Mouse (Mus musculus): ENCODE results near the gene Vac14. TPM values are rescaled to one million over a fixed set of nuclear protein-coding genes. Genes with fewer than 3 reads are reported as not detected.
A peak's percentile ranks its signal among the peaks of the same experiment; 100 is the strongest.

Vac14 gene
- polyA plus RNA-seq, 1 experiment = 31.6 TPM

DNA sequence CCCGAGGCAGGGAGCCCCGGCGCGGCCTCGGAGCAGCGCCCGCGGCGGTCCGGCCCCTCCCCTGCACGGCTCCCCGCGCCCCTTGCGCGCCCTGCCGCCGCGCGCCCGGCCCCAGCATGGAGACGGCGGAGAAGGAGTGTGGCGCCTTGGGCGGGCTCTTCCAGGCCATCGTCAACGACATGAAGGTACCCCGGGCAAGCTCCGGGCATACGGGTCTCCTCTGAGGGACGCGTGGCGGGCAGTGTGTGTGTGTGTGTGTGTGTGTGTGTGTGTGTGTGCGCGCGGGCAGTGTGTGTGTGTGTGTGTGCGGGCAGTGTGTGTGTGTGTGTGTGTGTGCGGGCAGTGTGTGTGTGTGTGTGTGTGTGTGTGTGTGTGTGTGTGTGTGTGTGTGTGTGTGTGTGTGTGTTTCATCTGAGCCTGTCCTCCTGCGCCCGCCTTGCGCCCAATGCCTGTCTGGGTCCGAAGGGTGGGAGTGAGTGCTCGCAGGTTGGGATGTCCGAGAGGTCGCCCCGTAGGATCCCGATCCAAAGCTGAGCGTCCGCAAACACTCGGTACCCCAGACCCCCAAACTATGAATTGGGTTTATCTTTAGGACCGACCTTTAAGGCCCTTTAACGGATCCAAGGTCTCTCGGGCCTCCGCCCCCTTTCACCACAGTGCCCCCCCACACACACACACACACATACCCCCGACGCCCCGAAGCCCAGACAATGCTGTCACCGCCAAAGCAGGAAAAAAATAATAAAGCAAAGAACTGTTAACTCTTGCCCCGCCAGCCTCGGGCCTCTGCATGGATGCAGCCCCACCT is 103.4 kb downstream of the Vac14 start:
- H3K4me3 ChIP-seq (ENCODE audit: low read depth, low read length) = peak overlapping the region; percentile 89

DNA sequence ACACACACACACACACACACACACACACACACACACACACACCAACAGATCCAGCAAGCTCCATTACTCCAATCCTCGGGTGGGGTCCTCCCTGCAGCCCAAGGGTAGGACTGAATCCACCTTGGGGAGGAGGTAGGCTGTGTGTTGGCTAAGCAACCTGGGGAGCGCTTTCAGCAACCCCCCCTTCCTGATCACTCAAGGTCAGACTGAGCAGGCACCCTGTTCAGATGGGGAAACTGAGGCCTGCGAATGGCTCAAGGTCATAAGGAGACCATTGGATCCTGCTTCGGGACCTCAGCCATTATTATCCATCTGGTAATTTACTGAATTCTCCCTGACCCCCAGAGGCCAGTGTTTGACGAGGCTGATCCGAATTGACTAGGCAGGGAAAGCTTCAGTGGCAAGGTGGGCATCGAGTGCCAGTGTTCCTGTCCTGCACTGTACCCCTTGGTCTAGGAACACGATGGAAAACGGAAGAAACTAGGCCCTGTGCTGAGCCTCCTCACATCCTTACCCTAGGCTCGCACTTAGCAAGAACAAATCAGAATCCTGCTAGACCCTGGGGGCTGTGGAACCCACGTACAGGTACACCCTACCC is 104.1 kb downstream of the Vac14 start:
- H3K9me3 ChIP-seq (replicated peaks; ENCODE audit: control insufficient read depth, insufficient read depth, low read length, poor library complexity, severe bottlenecking) = no peaks in the 10 kb centered on the region
- H3K27ac ChIP-seq (ENCODE audit: insufficient read depth, low read length) = no peak overlapping the region
- peak overlapping the region; percentile 89; the same call in 1 of the 2 replicates for H3K4me3 ChIP-seq (ENCODE audit: low read depth, low read length)
- no peak overlapping the region for H3K9ac ChIP-seq (ENCODE audit: low read depth, poor library complexity, severe bottlenecking)
- H3K27me3 ChIP-seq (ENCODE audit: control insufficient read depth, insufficient read depth, low read length, poor library complexity, severe bottlenecking) = no peaks in the 10 kb centered on the region
- no peaks in the 10 kb centered on the region for H3K4me1 ChIP-seq (ENCODE audit: control insufficient read depth, insufficient read depth, low read length)
- no peaks in the 10 kb centered on the region for H3K36me3 ChIP-seq (ENCODE audit: control insufficient read depth, insufficient read depth, low read length, poor library complexity, severe bottlenecking)
- no peak for TF ChIP-seq CTCF (IDR thresholded peaks at IDR 0.05; ENCODE audit: low read depth, low read length)
- no peak for TF ChIP-seq EP300 (IDR thresholded peaks at IDR 0.05; ENCODE audit: insufficient read depth, low read depth, low read length)
- TF ChIP-seq POLR2A (IDR thresholded peaks at IDR 0.05; ENCODE audit: insufficient read depth, low read length) = no peak

More for the DNA sequence above, 103.4 kb downstream of the Vac14 start:
- Histone ChIP-seq H3K9me3 (replicated peaks; ENCODE audit: control insufficient read depth, insufficient read depth, low read length, poor library complexity, severe bottlenecking) (no peaks in the 10 kb centered on the region), H3K36me3 (ENCODE audit: control insufficient read depth, insufficient read depth, low read length, poor library complexity, severe bottlenecking) (no peaks in the 10 kb centered on the region), H3K4me1 (ENCODE audit: control insufficient read depth, insufficient read depth, low read length) (no peaks in the 10 kb centered on the region), H3K27ac (ENCODE audit: insufficient read depth, low read length) (no peak overlapping the region), H3K9ac (ENCODE audit: low read depth, poor library complexity, severe bottlenecking) (peak overlapping the region; percentile 92), H3K27me3 (ENCODE audit: control insufficient read depth, insufficient read depth, low read length, poor library complexity, severe bottlenecking) (no peaks in the 10 kb centered on the region)
- TF ChIP-seq POLR2A (IDR thresholded peaks at IDR 0.05; ENCODE audit: insufficient read depth, low read length) (no peak), CTCF (IDR thresholded peaks at IDR 0.05; ENCODE audit: low read depth, low read length) (no peak), EP300 (IDR thresholded peaks at IDR 0.05; ENCODE audit: insufficient read depth, low read depth, low read length) (no peak)

DNA sequence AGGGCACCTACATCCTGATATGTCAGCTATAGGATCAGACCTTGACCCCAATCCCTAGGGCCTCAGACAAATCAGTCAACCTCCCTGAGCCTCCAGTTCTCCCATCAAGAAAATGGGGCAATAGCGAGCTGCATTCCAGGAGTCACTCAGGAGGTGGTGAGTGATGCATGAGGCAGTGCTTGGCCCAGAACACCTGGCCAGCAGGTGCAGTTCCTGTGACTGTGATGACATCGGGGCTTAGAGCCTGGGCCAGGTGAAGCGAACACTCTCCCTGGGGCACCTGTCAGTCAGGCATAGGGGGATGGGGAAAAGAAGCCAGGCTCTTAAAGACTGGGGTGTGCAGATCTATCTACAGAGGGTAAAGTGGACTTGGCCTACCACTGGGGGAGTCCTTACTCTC is 106.1 kb downstream of the Vac14 start:
- Histone ChIP-seq H3K36me3 (ENCODE audit: control insufficient read depth, insufficient read depth, low read length, poor library complexity, severe bottlenecking) (no peaks in the 10 kb centered on the region), H3K27ac (ENCODE audit: insufficient read depth, low read length) (no peak overlapping the region), H3K27me3 (ENCODE audit: control insufficient read depth, insufficient read depth, low read length, poor library complexity, severe bottlenecking) (no peaks in the 10 kb centered on the region), H3K4me3 (ENCODE audit: low read depth, low read length) (no peak overlapping the region), H3K9me3 (replicated peaks; ENCODE audit: control insufficient read depth, insufficient read depth, low read length, poor library complexity, severe bottlenecking) (no peaks in the 10 kb centered on the region), H3K9ac (ENCODE audit: low read depth, poor library complexity, severe bottlenecking) (no peak overlapping the region), H3K4me1 (ENCODE audit: control insufficient read depth, insufficient read depth, low read length) (no peaks in the 10 kb centered on the region)
- no peak for TF ChIP-seq EP300 (IDR thresholded peaks at IDR 0.05; ENCODE audit: insufficient read depth, low read depth, low read length)

DNA sequence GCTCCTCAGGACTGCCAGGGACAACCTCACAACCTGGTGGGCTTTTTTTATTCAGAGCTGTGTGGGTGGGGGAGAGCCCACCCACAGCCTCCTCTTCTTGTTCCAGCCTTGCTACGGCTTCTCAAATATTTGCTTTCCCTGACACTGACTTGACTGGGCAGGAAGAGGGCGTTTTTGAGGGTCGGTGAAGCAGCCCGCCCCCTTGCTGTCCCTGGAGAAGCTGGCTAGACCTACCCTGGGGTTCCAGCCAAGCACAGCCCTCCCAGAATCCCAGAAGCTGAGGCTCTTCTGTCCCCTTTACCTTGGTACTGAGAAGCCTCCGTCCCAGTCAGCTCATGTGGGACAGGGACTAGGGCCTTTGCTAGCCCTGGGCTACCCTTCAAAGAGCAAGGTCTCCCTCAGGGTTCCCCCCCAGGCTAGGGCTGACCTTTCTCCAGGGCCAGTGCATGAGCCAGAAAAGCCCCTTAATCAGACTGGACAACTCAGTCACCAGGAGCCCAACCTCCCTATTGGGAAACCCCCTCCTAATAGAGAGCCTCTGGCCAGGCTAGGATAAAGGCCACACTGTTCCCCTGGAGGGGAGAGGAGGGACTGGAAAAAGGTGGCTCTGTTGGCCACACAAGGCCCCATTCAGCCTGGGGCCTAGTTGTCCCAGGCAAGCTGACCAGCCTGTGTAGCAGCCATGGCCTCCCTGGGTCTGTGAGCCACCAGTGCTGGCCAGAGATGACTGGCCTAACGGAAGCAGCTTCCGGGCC is 106.9 kb downstream of the Vac14 start:
- Histone ChIP-seq H3K27ac (ENCODE audit: insufficient read depth, low read length) (no peak overlapping the region), H3K4me3 (ENCODE audit: low read depth, low read length) (no peak overlapping the region)

GRCm38 (mm10) chr8:110726893-110727292 is 108.5 kb downstream of the Vac14 start:
- Histone ChIP-seq H3K9me3 (replicated peaks; ENCODE audit: control insufficient read depth, insufficient read depth, low read length, poor library complexity, severe bottlenecking) (no peaks in the 10 kb centered on the region), H3K9ac (ENCODE audit: low read depth, poor library complexity, severe bottlenecking) (peak overlapping the region; percentile 45), H3K27me3 (ENCODE audit: control insufficient read depth, insufficient read depth, low read length, poor library complexity, severe bottlenecking) (no peaks in the 10 kb centered on the region), H3K4me3 (ENCODE audit: low read depth, low read length) (peak overlapping the region; percentile 44), H3K4me1 (ENCODE audit: control insufficient read depth, insufficient read depth, low read length) (no peaks in the 10 kb centered on the region), H3K36me3 (ENCODE audit: control insufficient read depth, insufficient read depth, low read length, poor library complexity, severe bottlenecking) (no peaks in the 10 kb centered on the region), H3K27ac (ENCODE audit: insufficient read depth, low read length) (no peak overlapping the region)
- TF ChIP-seq POLR2A (IDR thresholded peaks at IDR 0.05; ENCODE audit: insufficient read depth, low read length) = no peak
- peak; percentile 72 for TF ChIP-seq CTCF (IDR thresholded peaks at IDR 0.05; ENCODE audit: low read depth, low read length)

More for the DNA sequence above, 106.9 kb downstream of the Vac14 start:
- no peaks in the 10 kb centered on the region for H3K27me3 ChIP-seq (ENCODE audit: control insufficient read depth, insufficient read depth, low read length, poor library complexity, severe bottlenecking)
- no peaks in the 10 kb centered on the region for H3K36me3 ChIP-seq (ENCODE audit: control insufficient read depth, insufficient read depth, low read length, poor library complexity, severe bottlenecking)
- no peaks in the 10 kb centered on the region for H3K9me3 ChIP-seq (replicated peaks; ENCODE audit: control insufficient read depth, insufficient read depth, low read length, poor library complexity, severe bottlenecking)
- H3K9ac ChIP-seq (ENCODE audit: low read depth, poor library complexity, severe bottlenecking) = no peak overlapping the region
- no peak for TF ChIP-seq CTCF (IDR thresholded peaks at IDR 0.05; ENCODE audit: low read depth, low read length)
- no peak for TF ChIP-seq EP300 (IDR thresholded peaks at IDR 0.05; ENCODE audit: insufficient read depth, low read depth, low read length)
- TF ChIP-seq POLR2A (IDR thresholded peaks at IDR 0.05; ENCODE audit: insufficient read depth, low read length) = no peak
- H3K4me1 ChIP-seq (ENCODE audit: control insufficient read depth, insufficient read depth, low read length) = no peaks in the 10 kb centered on the region

Data from ES-Bruce4 (cell line).